Mouse (Mus musculus) CH12.LX (cell line): Measurements from ENCODE around the gene Stub1. TPM values are rescaled to one million over a fixed set of nuclear protein-coding genes. Genes with fewer than 3 reads are reported as not detected.
A peak's percentile ranks its signal among the peaks of the same experiment; 100 is the strongest.

Experiments
- DNase-seq: peaks from one replicate; pipeline ENCODE4 v3.0.0-alpha.2; 2013; ENCODE audit errors: extremely low read depth
- H3K27ac ChIP-seq: 2 replicates; pipeline ENCODE4 v1.5.1; 2012; ENCODE audit warnings: low read depth, mild to moderate bottlenecking, control low read depth, moderate library complexity; ENCODE audit not compliant: insufficient read depth
- H3K27me3 ChIP-seq: replicated peaks from 2 replicates; pipeline ENCODE3; 2012; ENCODE audit warnings: inconsistent platforms
- H3K36me3 ChIP-seq, 2 experiments: replicated peaks in 1 of 2; 2 replicates each; pipeline versions ENCODE3 to v1.6.1; 2012; ENCODE audit warnings: inconsistent platforms in 1 of 2, low read length in 1 of 2, mild to moderate bottlenecking in 1 of 2, mixed read lengths in 1 of 2, moderate library complexity in 1 of 2; ENCODE audit not compliant: control insufficient read depth in 1 of 2, insufficient read depth in 1 of 2
- H3K4me1 ChIP-seq, 2 experiments: 2 replicates each; pipeline ENCODE4 v1.6.1; 2012; ENCODE audit warnings: inconsistent platforms in 1 of 2, moderate library complexity in 1 of 2; ENCODE audit not compliant: insufficient read depth in 2 of 2, control insufficient read depth in 1 of 2
- H3K4me2 ChIP-seq: 2 replicates; pipeline ENCODE4 v1.6.1; 2012; ENCODE audit warnings: low read depth, mild to moderate bottlenecking, control low read depth; ENCODE audit not compliant: poor library complexity, insufficient read depth, severe bottlenecking
- H3K4me3 ChIP-seq, 3 experiments: fragments of 150-350 bp in 1 of 3; sonication (generic) in 1 of 3; replicated peaks in 1 of 3; 2 replicates each; pipeline versions ENCODE3 to v1.5.1; 2011 to 2012; ENCODE audit warnings: low read depth in 2 of 3, low read length in 2 of 3, mild to moderate bottlenecking in 2 of 3, moderate library complexity in 2 of 3, control low read depth in 1 of 3, improper control_type of control experiment in 1 of 3, inconsistent platforms in 1 of 3, mixed read lengths in 1 of 3; ENCODE audit not compliant: poor library complexity in 1 of 3
- H3K79me2 ChIP-seq: replicated peaks from 2 replicates; pipeline ENCODE4 v1.6.1; 2012; ENCODE audit warnings: mild to moderate bottlenecking, moderate library complexity; ENCODE audit not compliant: control insufficient read depth, poor library complexity, insufficient read depth, severe bottlenecking; ENCODE audit errors: extremely low read depth
- H3K9ac ChIP-seq: 2 replicates; pipeline ENCODE4 v1.6.1; 2012; ENCODE audit warnings: low read depth, mild to moderate bottlenecking, control low read depth, moderate library complexity; ENCODE audit not compliant: insufficient read depth
- H3K9me3 ChIP-seq: replicated peaks from 2 replicates; pipeline ENCODE3; 2012; ENCODE audit warnings: low read length, inconsistent platforms, mixed read lengths
- BHLHE40 ChIP-seq: IDR thresholded peaks from 2 replicates; pipeline ENCODE4 v1.6.1; 2011; ENCODE audit warnings: mild to moderate bottlenecking, low read depth, low read length, improper control_type of control experiment
- CHD1 ChIP-seq: IDR thresholded peaks from 2 replicates; pipeline ENCODE4 v1.6.1; 2012; ENCODE audit warnings: low read depth, low read length, improper control_type of control experiment, inconsistent platforms
- CHD2 ChIP-seq: IDR thresholded peaks from 2 replicates; pipeline ENCODE4 v1.6.1; 2011; ENCODE audit warnings: low read length, improper control_type of control experiment
- CTCF ChIP-seq, 2 experiments: IDR thresholded peaks in 1 of 2; conservative IDR thresholded peaks in 1 of 2; 2 replicates each; pipeline ENCODE4 v1.5.1; 2011 to 2012; ENCODE audit warnings: low read depth in 2 of 2, low read length in 2 of 2, improper control_type of control experiment in 1 of 2, inconsistent platforms in 1 of 2, mild to moderate bottlenecking in 1 of 2, moderate library complexity in 1 of 2
- E2F4 ChIP-seq: IDR thresholded peaks from 2 replicates; pipeline ENCODE4 v1.6.1; 2011; ENCODE audit warnings: low read depth, low read length, improper control_type of control experiment; ENCODE audit not compliant: insufficient replicate concordance
- ELF1 ChIP-seq: IDR thresholded peaks from 2 replicates; pipeline ENCODE4 v1.6.1; 2014; ENCODE audit warnings: low read depth, mild to moderate bottlenecking, inconsistent platforms, low read length, improper control_type of control experiment
- EP300 ChIP-seq: IDR thresholded peaks from 2 replicates; pipeline ENCODE4 v1.6.1; 2011; ENCODE audit warnings: low read length, improper control_type of control experiment
- ETS1 ChIP-seq: conservative IDR thresholded peaks from 2 replicates; pipeline ENCODE4 v1.6.1; 2012; ENCODE audit warnings: low read depth, mild to moderate bottlenecking, inconsistent platforms, low read length, improper control_type of control experiment, moderate library complexity
- GABPA ChIP-seq: IDR thresholded peaks from 2 replicates; pipeline ENCODE4 v1.6.1; 2012; ENCODE audit warnings: low read depth, low read length, improper control_type of control experiment, inconsistent platforms; ENCODE audit not compliant: insufficient replicate concordance
- JUN ChIP-seq: IDR thresholded peaks from 2 replicates; pipeline ENCODE4 v1.6.1; 2011; ENCODE audit warnings: low read depth, mild to moderate bottlenecking, low read length, improper control_type of control experiment, moderate library complexity; ENCODE audit not compliant: insufficient read depth
- JUND ChIP-seq: conservative IDR thresholded peaks from 2 replicates; pipeline ENCODE4 v1.6.1; 2011; ENCODE audit warnings: low read depth, low read length, improper control_type of control experiment
- MAFK ChIP-seq: IDR thresholded peaks from 2 replicates; pipeline ENCODE4 v1.6.1; 2011; ENCODE audit warnings: low read length, improper control_type of control experiment; ENCODE audit not compliant: insufficient replicate concordance
- POLR2A ChIP-seq: IDR thresholded peaks from 2 replicates; pipeline ENCODE4 v1.6.1; 2011; ENCODE audit warnings: low read depth, mild to moderate bottlenecking, improper control_type of control experiment, low read length
- RCOR1 ChIP-seq: conservative IDR thresholded peaks from 2 replicates; pipeline ENCODE4 v1.6.1; 2012; ENCODE audit warnings: low read depth, mild to moderate bottlenecking, inconsistent platforms, low read length, improper control_type of control experiment
- SMC3 ChIP-seq: IDR thresholded peaks from 2 replicates; pipeline ENCODE4 v1.6.1; 2011; ENCODE audit warnings: low read depth, low read length, improper control_type of control experiment
- TBP ChIP-seq: conservative IDR thresholded peaks from 2 replicates; pipeline ENCODE4 v1.6.1; 2011; ENCODE audit warnings: low read depth, low read length, improper control_type of control experiment
- TCF12 ChIP-seq: IDR thresholded peaks from 2 replicates; pipeline ENCODE4 v1.6.1; 2014; ENCODE audit warnings: low read depth, mild to moderate bottlenecking, inconsistent platforms, low read length, improper control_type of control experiment
- ZC3H11A ChIP-seq: IDR thresholded peaks from 2 replicates; pipeline ENCODE4 v1.6.1; 2012; ENCODE audit warnings: low read depth, mild to moderate bottlenecking, inconsistent platforms, low read length, improper control_type of control experiment
- ZMIZ1 ChIP-seq: IDR thresholded peaks from 2 replicates; pipeline ENCODE4 v1.6.1; 2012; ENCODE audit warnings: low read depth, mild to moderate bottlenecking, inconsistent platforms, low read length, improper control_type of control experiment
- ZNF384 ChIP-seq: IDR thresholded peaks from 2 replicates; pipeline ENCODE4 v1.6.1; 2012; ENCODE audit warnings: low read depth, low read length, improper control_type of control experiment, inconsistent platforms
- dilution Hi-C: fragments of 300-500 bp; cut with MboI; formaldehyde crosslinking; loops from 2 replicates; pipeline ENCODE4 v1.14.3; 2020; ENCODE audit warnings: low sequenced_read_pairs; ENCODE audit not compliant: extremely low pct_unique_long_range_greater_than_20kb, extremely low pct_ligation_motif_present
- in situ Hi-C: fragments of 300-500 bp; cut with MboI; formaldehyde crosslinking; loops from 3 replicates; pipeline ENCODE4 v1.14.3; 2019; ENCODE audit warnings: low sequenced_read_pairs, low pct_ligation_motif_present, low pct_unique_long_range_greater_than_20kb, mixed read lengths
- polyA plus RNA-seq: library from polyadenylated mRNA; unstranded; fragments of >175 nt; gene quantifications from 2 replicates; pipeline ENCODE4 v1.2.1, GENCODE M21; 2012; ENCODE audit warnings: low read depth; ENCODE audit not compliant: insufficient read length
- total RNA-seq, 2 experiments: library from RNA; depleted of rRNA; stranded (reverse); fragments of 300-350 nt in 1 of 2; fragments of >200 nt in 1 of 2; gene quantifications; 2 replicates each; pipeline ENCODE4 v1.2.3; 2012 to 2014

Stub1 gene
- total and polyA plus RNA-seq, 3 experiments = 62.9 to 98.3 (median 84.8) TPM

DNA sequence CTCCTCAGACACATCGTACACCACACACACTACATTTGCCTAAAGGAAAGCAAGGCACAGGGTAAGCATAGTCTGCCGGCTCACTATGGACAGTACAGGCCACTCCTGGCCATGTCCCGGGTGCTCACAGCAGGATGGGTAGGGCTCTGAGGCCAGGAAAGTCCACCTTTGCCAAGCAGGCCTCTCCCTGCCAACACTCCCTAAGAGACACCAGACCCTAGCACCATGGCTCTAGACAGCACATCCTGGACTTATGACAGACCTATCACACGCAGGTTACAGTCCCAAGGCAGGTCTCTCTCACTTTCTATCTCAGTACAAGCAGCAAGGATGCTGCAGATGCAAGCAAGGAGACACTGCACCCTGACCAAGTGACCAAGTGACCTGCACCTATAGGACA, 9.9 kb upstream of the Stub1 start:
- Histone ChIP-seq H3K27me3 (no peaks in the 10 kb centered on the region), H3K4me3 (peak overlapping the region; percentile 71 to 93 (median 77)), H3K9ac (peak overlapping the region; percentile 83), H3K27ac (no peak overlapping the region), H3K4me2 (peak overlapping the region; percentile 71; the same call in 1 of the 2 replicates), H3K79me2 (peaks cover 14% of the 10 kb centered on the region), H3K36me3 (peaks cover 59 to 83% of the 10 kb centered on the region in 2 experiments), H3K4me1 (peaks cover 12 to 15% of the 10 kb centered on the region in 2 experiments), H3K9me3 (no peaks in the 10 kb centered on the region)
- no peak for TF ChIP-seq JUND
- no peak for TF ChIP-seq CHD2
- no peak for TF ChIP-seq ETS1
- TF ChIP-seq EP300 = no peak
- no peak for TF ChIP-seq POLR2A
- no peak for TF ChIP-seq TCF12
- no peak for TF ChIP-seq ELF1
- no peak for TF ChIP-seq ZC3H11A
- TF ChIP-seq BHLHE40 = no peak
- no peak for TF ChIP-seq E2F4
- no peak for TF ChIP-seq RCOR1
- TF ChIP-seq CTCF (conservative IDR thresholded peaks at IDR 0.05 in 1 of 2, IDR thresholded peaks at IDR 0.05 in 1 of 2; ENCODE audit: low read depth in 2 of 2, low read length in 2 of 2) = no peak
- TF ChIP-seq SMC3 = no peak
- TF ChIP-seq ZMIZ1 = no peak
- no peak for TF ChIP-seq MAFK
- dilution Hi-C loops = no loop called here
- DNase-seq = no peak
- in situ Hi-C loops = no loop called here

DNA sequence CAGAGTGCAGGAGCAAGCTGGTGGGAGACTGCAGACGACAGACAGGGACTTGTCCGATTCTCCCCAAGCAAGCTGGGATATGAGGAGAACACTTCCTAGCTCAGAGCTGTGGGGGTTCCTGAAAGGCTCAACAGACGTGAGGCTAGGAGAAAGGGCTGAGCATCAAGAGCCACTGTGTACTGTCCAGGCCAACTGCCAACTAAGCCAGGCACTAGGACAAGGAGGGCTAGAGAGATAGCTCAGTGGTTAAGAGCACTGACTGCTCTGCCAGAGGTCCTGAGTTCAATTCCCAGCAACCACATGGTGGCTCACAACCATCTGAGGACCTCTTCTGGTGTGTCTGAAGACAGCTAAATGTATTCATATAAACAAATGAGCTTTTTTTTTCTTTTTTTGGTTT, 9.3 kb upstream of the Stub1 start:
- no peaks in the 10 kb centered on the region for H3K9me3 ChIP-seq
- dilution Hi-C loops (no loop called here), in situ Hi-C loops (no loop called here)
- no peak overlapping the region for H3K9ac ChIP-seq
- no peak overlapping the region for H3K4me2 ChIP-seq
- DNase-seq = no peak
- TF ChIP-seq ELF1 = 0 out of 2 replicates have a peak, but pooled peaks have one; percentile 30
- 0 out of 2 replicates have a peak, but pooled peaks have one; percentile 19 for TF ChIP-seq ZNF384
- peak; percentile 88 for TF ChIP-seq TBP
- no peak for TF ChIP-seq GABPA
- TF ChIP-seq JUN = no peak
- TF ChIP-seq CHD1 = no peak
- H3K27me3 ChIP-seq = no peaks in the 10 kb centered on the region
- no peak overlapping the region for H3K4me3 ChIP-seq
- H3K27ac ChIP-seq = no peak overlapping the region
- H3K4me1 ChIP-seq = peaks cover 12 to 15% of the 10 kb centered on the region in 2 experiments
- H3K36me3 ChIP-seq = peaks cover 62 to 83% of the 10 kb centered on the region in 2 experiments
- H3K79me2 ChIP-seq = peaks cover 14% of the 10 kb centered on the region
